Mouse (Mus musculus) gastrocnemius, adult 8-10 months (tissue): ENCODE results near the gene Mthfd1l. TPM values are rescaled to one million over a fixed set of nuclear protein-coding genes. Genes with fewer than 3 reads are reported as not detected.

Experiments used
- DNase-seq, 2 experiments: peaks; one replicate each; pipeline ENCODE4 v3.0.0; 2022; ENCODE audit warnings: low spot score in 2 of 2
- total RNA-seq, 4 experiments: library from RNA; stranded (reverse); gene quantifications; 2 replicates each; pipeline ENCODE4 v1.2.4; 2022

The Mthfd1l gene
- total RNA-seq, 4 experiments from 2014 or later: 0.56 to 1.1 (median 0.65) TPM

DNA sequence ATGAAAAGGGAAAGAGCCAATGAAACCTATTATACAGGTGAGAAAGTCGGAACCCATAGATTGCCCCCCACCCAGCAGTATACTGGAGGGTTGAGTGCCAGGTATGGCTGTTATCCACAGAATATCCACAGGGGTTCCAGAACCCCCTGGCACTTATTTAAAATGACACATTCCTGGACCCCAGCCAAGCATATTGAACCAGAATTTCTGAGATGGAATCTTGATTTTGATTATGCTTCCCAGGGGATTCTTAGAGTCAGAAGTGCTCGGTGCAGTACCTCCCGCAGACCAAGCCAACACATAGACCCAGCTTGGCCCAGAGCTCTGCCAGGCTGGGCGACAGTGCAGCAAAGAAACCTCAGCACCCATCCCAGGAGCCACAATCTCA, 3.7 kb downstream of the Mthfd1l start:
- DNase-seq: no peak

GRCm38 (mm10) chr10:3978326-3978725, 5.4 kb downstream of the Mthfd1l start:
- no peak for DNase-seq

GRCm38 (mm10) chr10:3978792-3979488, 6.0 kb downstream of the Mthfd1l start:
- no peak for DNase-seq

DNA sequence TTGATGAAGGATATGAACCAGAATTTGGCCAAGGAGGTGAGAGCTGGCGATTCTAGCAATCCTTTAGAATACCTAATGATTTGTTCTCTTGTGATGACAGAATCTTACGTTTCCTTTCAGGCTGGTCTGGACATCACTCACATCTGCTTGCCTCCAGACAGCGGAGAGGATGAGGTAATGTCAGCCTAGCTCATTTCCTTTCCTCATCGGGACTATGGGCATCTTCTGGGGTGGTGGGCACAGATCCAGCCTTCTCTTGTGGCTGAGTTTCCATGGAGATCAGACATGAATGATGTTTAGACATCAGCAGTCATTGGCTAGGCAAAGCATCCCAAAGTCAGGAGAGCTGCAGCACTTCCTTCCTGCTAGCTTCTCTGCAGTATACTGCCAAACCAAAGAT, 7.3 kb downstream of the Mthfd1l start:
- no peak for DNase-seq

DNA sequence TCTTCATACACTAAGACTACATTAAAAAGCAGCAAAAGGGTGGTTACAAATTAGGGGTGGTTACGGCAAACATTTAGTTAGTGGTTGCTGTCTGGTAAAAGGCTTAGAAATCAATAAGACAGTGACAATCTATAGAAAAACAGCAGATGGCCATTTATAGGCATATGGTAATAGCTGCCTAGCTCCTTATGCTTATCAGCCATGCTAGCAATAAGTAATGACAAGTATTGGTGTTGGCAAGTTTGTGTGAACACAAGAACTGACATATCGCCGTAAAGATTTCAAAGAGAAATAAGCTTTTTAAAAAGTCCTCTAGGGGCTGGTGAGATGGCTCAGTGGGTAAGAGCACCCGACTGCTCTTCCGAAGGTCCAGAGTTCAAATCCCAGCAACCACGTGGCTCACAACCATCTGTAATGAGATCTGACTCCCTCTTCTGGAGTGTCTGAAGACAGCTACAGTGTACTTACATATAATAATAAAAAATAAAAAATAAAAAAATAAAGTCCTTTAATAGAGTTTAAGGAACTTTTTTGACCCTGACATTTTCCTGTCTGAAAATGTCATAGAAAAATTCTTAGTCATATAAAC, 17.5 kb downstream of the Mthfd1l start:
- DNase-seq: no peak

GRCm38 (mm10) chr10:3993365-3994102, 20.6 kb downstream of the Mthfd1l start:
- DNase-seq: no peak

GRCm38 (mm10) chr10:3995277-3995676, 22.4 kb downstream of the Mthfd1l start:
- DNase-seq: no peak

- DNase-seq: peak; percentile 24 to 62
Observed at GRCm38 (mm10) chr10:3996170-3996876, 23.4 kb downstream of the Mthfd1l start.

DNA sequence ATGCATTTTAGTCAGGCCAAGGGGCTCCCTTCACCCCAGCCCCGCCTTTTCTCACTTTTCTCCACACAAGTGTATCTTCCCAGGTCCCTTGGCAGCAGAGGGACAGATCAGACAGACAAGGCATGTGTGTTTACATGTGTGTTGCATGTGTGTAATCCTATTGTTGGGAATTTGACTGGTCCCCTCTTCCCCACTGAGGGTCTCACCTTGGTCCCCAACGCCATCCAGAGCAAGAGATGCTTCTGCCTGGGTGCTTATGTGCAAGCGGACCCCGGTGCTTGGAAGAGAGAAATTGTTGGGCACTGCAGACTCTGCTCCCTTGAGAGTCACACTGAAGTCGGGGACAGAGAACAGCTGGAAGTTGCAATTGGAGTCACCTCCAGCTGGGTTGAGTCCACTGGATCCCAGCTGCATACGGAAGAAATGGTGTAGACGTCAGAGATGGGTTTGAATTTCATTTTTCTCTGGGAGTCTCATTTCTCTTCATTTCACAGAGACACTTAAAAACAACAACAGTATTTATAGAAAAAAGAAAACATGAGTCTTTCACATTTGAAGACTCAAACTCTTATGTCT, 25.0 kb downstream of the Mthfd1l start:
- no peak for DNase-seq

- DNase-seq: no peak
Observed at GRCm38 (mm10) chr10:4002711-4003110, 29.8 kb downstream of the Mthfd1l start.

- DNase-seq: no peak
Observed at GRCm38 (mm10) chr10:4005191-4005590, 32.3 kb downstream of the Mthfd1l start.

- no peak for DNase-seq
Observed at GRCm38 (mm10) chr10:4006296-4007015, 33.5 kb downstream of the Mthfd1l start.

- DNase-seq: no peak
Observed at GRCm38 (mm10) chr10:4022628-4023303, 49.8 kb downstream of the Mthfd1l start.

GRCm38 (mm10) chr10:4026616-4027015, 53.7 kb downstream of the Mthfd1l start:
- DNase-seq: peak; percentile 43 to 50

GRCm38 (mm10) chr10:4027466-4027865, 54.5 kb downstream of the Mthfd1l start:
- no peak for DNase-seq

DNA sequence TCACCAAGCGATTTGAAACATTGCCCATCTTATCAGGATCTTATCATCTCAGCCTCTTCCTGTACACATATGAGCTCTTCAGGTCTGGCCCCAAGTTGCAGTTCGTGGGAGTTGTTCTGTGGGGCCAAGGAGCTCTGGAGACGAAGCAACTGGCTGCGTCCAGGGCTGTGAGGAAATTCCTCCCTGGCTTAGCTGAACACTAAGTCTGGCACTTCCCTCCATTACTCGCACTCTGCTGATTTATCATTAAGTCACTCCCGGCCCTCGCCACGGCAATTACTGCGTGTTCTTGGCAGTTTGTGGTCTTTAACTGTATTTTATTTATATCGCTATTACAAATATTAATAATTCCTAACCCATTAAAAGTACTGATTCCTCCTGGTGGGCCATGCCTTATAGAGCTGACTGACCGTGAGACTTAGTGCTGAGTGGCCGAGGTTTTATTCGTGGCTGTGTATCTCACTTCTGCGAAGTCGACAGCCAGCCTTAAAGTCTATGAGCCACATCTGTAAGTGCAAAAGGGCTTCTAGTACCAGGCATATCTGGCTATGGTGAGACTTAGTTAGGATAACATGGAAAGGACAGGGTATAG, 56.0 kb downstream of the Mthfd1l start:
- DNase-seq: peak in 1 of 2 experiments; percentile 37

DNA sequence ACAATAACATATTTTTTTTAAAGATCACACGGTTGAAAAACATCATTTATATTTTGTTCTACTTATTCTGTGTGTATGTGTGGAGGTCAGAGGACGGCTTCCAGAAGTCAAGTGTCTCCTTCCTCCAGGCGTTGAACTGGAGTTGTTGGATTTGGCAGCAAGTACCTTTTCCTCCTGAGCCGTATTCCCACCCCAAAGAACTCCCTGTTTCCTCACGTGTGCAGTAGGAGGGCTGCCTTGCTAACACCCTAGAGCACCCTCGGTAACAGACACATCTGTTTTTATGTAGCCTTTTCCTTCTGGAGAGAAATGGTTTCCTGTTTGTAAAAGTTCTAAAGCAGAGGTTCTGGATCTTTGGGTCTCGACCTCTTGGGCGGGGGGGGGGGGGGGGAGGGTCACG, 60.8 kb downstream of the Mthfd1l start:
- no peak for DNase-seq

- DNase-seq: no peak
Observed at GRCm38 (mm10) chr10:4036476-4036875, 63.6 kb downstream of the Mthfd1l start.

DNA sequence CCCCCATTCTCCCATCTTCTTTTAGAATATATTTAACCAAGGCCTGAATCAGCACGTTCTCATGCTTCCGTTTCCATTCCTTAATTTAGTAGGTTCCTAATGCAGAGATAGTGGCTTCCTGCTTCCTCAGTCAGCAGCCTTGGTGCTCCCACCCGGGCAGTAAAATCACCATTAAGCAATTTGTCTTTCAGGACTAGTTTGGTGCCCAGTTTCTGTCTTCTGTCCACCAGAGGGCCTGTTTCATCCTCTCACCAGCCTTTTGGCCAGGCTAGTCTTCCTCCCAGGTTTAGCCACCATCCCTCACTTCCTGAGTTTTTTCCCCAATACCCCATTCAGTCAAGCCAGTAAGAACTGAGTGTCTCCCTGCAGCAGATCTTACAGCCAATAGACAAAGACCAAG, 64.1 kb downstream of the Mthfd1l start:
- no peak for DNase-seq

DNA sequence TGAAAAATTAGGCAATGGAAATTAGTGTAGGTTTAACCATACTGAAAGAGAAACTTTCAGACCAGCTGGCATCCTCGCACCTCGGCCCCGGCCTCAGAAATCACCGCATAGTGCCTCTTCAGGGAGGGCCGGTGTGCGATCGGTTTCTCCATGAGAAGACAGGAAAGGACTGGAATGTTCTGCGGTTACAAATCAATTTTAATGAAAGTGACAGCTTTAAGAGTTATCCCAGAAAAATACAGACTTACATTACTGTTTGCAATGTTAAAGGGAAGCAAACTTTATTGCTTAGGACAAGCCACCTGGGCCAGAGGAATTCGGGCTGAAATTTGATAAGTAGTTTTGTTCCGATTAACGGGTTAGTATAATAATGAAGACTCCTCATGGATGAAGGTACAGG, 65.7 kb downstream of the Mthfd1l start:
- no peak for DNase-seq
